Mouse (Mus musculus): ENCODE data around the gene Slc16a14.

Gene Slc16a14

DNA sequence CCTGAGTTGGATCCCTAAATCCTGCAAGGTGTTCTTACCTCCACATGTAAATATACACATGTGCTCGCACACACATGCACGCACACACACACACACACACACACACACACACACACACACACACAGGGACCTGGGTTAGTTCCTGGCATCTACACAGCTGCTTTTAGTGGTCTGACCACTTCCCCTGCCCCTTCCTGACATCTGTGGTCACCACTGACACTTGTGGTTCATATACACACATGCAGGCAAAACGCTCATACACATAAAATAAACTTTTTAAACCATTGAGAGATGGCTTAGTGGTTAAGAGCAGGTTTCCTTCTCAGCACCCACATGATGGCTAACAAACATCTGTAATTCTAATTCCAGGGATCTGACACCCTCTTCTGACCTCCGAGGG, 19.9 kb downstream of the Slc16a14 start:
- in situ Hi-C loops (cut with MboI, MseI), result no loop called here

DNA sequence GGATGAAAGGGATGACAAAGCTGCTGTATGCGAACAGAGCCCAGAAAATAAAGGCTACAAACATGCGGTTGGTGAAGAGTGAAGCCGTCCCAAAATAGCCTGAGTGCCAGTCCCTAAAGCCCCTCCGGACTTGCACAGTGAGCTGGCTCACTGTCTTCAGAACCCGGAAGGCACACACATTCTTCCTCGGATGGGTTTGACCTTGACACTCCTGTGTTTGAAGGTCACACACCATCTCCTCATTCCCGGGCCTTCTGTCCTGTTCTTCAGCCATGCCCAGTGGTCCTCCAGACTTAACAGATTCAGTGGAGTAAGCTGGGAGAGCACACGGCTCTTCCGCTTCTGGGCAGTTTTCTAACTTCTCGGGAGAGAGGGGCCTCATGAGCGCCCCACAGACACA, 22.4 kb downstream of the Slc16a14 start:
- in situ Hi-C loops (cut with MboI, MseI), result no loop called here

DNA sequence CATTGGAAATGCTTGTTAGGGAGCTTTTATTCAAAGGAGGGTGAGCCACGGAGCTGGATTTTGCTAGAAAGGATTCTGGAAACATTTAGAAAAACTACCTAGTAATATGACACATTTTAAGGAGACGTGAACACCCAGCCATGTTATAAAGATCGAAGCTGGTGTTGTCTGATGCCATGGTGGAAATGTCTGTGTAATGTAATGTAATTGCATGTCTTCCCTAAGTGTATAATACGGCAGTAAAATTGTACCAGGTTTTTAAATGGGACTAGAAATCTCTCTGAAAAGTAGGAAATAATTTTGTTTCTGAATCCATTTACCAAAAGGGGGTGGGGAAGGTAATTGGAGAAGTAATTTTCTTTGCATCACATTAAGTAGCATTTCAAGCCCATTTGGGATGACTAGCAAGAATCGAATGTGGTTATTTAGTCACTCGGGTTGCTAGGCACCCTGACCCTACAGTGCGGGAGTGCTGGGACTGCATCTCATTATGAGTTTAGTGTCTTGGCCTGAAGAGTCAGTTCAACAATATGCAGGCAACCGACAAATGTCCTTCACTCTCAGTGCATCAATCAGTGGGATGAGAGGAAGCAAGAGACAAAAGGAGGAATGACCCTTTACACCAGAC, 24.6 kb downstream of the Slc16a14 start:
- in situ Hi-C loops (cut with MboI, MseI), result no loop called here

DNA sequence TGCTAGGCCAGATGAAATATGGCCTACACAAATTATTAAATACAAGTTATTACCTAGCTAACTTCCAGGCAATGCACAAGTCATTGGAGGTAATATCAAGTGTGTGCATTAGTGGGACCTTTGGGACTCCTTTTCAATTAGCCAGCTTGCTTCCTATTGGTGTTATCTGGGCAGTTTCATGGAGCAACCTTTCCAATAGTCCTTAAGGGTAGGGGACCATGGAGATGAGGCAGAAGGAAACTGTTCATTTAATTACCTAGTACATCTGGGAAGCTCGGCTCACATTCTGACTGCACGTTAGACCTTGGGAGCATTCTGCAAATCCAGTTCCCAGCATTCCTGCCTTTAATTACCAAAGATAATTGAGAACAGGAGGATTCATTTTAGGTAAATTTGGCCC, 30.5 kb downstream of the Slc16a14 start:
- in situ Hi-C loops (cut with MboI, MseI), result loop anchor here (5.0 kb wide), 1 partner anchor 372 kb away; no protein-coding TSS in a partner anchor

DNA sequence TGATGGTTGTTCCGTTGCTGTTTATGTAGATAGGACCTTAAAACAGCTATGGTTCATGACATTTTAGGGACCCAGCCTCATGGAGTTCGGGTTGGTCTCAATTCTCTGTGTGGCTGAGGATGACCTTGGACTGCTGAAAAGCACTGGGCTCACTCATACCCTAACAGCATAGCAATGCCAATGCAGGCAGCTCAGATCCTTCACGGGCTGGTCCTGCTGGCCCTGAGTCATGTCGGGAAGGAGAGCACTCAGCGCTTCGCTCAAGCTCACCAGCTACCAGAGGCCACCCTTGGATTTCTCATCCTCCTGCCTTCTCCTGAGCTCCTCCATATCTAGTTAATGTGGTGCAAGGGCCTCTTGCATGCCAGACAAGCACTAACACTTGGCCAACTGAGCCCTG, 35.8 kb downstream of the Slc16a14 start:
- in situ Hi-C loops (cut with MboI, MseI), result no loop called here

DNA sequence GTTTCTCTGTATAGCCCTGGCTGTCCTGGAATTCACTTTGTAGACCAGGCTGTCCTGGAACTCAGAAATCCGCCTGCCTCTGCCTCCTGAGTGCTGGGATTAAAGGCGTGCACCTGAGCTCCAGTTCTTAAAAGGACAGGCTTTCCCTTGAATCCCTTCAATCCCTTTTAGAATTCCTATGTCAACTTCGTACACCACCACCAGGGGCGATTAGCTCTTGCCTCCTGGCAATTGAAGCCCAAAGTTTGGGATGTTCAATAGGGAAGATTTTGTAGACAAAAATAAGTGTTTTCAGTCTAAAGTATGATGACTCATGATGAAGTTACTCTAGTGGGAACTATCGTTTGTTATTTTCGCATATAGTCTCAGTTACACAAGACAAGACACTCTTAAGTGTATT, 37.6 kb downstream of the Slc16a14 start:
- in situ Hi-C loops (cut with MboI, MseI), result no loop called here

DNA sequence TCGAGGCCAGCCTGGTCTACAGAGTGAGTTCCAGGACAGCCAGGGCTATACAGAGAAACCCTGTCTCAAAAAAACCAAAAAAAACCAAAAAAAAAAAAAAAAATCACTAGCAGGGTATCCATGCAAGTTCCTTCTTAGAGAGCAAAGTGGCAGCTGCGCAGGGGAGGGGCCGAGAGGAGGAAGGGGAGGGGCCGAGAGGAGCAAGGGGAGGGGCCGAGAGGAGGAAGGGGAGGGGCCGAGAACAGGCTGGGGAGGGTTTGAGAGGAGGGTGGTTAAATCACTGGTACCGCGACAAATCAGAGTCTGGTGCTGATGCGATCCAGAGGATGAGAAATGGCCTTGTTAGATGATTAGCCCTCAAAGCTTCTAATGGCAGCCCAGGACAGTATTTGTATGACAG, 43.2 kb downstream of the Slc16a14 start:
- in situ Hi-C loops (cut with MboI, MseI), result no loop called here

DNA sequence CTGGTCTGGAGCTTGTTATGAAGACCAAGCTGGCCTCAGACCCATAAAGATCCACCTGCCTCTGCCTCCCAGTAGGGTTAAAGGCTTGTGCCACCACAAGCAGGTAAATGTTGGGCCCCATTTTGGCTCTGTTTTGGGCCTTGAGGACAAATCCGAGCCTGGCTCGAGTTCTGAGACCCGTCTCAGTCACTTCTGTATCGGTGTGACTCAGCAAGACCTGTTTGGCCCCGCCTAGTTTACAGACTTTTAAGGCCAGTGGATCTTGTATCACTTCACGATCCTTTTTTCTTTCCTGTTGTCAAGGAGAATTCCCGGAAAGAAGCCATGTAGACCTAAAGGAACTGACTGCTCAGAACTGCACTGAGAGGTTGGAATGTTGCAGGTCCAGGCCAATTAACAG, 44.4 kb downstream of the Slc16a14 start:
- in situ Hi-C loops (cut with MboI, MseI), result no loop called here

DNA sequence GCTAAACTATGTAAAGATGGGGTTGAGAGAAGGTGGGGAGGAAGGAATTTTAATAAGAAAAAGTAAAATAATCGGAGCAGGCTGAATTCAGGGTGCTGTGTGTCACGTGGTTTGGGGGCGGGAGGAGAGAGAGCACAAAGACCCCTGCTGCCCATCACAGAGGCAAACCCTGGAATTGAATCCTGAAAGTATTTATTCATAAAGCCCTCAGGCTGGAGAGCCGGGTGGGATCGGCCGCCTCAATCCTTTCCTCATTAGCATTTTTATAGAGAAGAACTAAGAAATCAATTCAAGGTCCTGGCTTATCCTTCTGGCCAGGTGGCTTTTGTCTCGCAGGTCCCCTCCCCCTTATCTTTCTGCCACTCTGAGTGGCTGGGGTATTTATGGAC, 44.9 kb downstream of the Slc16a14 start:
- in situ Hi-C loops (cut with MboI, MseI), result no loop called here

DNA sequence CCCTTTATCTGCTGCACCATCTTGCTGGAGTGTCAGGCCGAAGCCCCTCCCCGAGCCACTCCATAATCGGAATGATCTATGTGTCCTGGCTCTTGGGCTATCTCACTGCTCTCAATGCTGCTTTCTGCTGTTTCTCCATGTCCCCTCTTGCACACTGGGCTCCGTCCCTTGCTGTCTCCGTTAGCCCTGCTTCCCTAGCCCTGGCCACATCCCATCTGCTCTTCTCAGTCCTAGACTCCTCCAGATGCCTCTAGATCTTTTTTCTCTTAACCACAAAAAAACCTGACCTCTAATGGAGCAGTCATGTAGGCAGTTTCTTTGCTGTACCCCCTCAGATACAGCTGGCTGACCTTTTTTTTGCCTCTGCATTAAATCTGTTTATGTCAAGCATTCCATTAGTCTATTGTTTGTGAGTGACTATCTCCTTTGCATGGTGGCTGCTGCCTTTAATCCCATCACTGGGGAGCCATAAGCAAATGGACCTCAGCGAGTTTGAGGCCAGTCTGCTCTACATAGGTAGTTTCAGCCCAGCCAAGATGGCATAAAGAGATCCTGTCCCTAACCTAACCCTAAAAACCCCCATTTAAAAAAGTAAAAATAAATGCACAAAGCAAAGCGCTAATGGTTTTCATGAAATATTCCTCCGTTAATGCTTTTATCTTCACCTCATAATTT, 45.5 kb downstream of the Slc16a14 start:
- in situ Hi-C loops (cut with MboI, MseI), result no loop called here

DNA sequence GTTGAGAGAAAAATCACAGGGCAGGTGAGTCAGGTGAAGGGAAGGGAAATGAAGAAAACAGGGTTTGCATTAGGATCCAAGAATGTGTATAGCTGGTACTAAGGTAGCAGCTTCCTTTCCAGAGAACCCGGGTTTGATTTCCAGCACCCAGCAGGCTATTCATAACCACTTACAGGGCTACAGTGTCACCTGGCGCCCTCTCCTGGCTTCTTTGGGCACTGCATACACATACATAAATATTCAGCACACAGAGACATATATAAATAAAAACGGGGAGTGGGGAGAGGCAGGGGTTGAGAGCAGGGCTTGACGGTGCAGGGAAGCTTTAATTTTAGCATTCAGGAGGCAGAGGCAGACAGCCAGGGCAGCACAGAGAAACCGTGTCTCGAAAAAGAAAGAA, 49.0 kb downstream of the Slc16a14 start:
- in situ Hi-C loops (cut with MboI, MseI), result no loop called here

DNA sequence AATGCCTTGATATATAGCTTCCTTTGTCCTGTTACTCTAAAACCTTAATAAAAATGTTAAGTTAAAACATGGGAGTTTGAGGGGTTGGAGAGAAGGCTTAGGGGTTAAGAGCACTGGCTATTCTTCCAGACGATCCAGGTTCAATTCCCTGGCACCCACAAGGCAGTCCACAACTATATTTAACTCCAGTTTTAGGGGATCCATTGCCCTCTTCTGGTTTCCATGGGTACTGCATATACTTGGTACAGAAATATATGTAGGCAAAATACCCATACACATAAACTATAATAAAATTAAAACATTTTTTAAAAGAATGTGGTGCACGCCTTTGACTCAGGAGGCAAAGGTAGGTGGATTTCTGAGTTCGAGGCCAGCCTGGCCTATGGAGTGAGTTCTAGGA, 49.8 kb downstream of the Slc16a14 start:
- in situ Hi-C loops (cut with MboI, MseI), result no loop called here

DNA sequence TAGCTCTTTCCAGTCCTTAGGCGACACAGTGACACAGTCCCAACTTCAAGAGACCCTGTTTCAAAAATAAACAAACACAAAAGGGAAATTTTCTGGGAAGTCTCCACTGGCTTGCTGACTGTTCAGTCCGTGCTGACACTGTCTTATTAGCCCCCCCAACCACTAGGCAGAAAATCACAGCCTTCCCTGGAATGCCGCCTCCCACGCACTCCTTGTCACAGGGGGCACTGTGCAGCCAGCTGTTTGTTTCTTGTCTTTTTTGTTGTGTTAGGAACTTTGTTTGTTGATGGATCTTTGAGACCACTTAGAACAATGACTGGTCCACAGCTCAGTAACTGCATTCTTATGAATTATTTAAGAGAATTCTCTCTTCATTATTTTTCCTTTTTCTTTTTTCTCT, 51.0 kb downstream of the Slc16a14 start:
- in situ Hi-C loops (cut with MboI, MseI), result loop anchor here (5.0 kb wide), 1 partner anchor 147 kb away; no protein-coding TSS in a partner anchor

DNA sequence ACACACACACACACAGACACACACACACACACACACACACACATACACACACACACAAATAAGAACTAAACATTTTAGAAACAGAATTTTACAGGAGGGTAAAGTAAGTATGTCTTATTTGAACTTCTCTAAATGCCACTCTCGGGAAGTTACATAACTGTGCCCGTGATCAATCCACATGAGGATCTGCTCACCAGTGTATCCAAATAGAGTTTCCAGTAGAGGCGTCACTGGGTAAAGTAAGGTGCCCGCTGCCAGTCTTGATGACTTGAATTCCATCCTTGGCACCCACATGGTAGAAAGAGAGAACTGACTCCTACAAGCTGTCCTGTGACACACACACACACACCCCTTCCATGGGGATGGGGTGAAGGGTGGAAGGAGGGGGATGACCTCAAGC, 52.0 kb downstream of the Slc16a14 start:
- in situ Hi-C loops (cut with MboI, MseI), result loop anchor here (5.0 kb wide), 1 partner anchor 146 kb away; no protein-coding TSS in a partner anchor

DNA sequence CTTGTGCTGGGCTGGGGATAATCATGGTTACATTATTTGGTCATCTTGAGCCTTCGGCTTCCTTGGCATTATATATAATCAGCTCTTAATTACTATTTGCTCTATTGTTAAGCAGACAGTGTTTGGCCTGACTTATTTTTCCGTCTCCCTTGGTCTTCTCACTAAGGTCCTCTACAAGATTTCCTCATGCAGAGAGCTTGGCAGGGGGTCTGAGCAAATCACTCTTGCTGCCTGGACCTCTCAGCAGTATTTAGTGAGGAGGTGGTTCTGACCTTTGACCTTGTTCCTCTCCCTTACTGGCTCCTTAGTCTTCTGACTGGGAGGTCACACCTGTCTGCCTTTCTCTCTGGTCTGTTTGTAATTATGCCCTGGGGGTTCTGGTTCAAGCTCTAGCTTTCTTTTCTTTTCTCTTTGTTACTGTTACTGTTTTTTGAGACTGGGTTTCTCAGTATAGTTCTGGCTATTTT, 52.8 kb downstream of the Slc16a14 start:
- in situ Hi-C loops (cut with MboI, MseI), result loop anchor here (5.0 kb wide), 1 partner anchor 145 kb away; no protein-coding TSS in a partner anchor

DNA sequence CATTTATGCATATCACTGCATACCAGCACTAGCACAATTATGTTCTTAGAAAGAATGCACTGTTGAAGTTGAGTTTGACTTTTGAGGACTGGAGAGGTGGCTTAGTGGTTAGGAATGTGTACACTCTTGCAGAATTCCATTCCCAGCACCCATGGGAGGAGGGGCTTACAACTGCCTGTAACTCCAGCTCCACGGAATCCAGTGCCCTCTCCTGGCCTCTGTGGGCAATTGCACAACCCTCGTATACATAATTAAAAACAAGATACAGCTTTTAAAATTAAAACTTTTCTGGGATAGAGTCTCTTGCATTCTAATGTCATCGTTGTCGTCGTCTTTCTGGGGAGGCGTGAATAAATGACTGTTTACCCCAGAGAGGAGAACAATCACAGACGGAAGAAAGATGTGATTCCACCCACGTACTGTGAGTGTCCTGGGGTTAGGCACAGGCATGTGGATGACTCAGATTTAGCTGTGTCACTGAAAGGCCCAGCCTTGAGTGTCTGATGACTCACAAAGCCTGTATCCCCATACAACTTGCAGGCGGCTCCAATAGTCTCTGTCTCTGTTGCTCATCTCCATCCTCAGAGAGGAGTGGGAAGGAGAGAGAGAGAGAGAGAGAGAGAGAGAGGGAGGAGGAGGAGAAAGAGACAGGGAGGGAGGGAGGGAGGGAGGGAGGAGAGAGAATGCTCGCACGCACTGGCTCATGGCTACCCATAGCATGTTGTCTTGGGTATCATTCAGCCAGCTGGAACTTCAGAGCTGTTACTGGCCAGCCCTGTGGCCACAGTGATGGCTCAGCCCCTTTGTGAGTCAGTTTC, 53.5 kb downstream of the Slc16a14 start:
- in situ Hi-C loops (cut with MboI, MseI), result loop anchor here (5.0 kb wide), 1 partner anchor 144 kb away; no protein-coding TSS in a partner anchor

DNA sequence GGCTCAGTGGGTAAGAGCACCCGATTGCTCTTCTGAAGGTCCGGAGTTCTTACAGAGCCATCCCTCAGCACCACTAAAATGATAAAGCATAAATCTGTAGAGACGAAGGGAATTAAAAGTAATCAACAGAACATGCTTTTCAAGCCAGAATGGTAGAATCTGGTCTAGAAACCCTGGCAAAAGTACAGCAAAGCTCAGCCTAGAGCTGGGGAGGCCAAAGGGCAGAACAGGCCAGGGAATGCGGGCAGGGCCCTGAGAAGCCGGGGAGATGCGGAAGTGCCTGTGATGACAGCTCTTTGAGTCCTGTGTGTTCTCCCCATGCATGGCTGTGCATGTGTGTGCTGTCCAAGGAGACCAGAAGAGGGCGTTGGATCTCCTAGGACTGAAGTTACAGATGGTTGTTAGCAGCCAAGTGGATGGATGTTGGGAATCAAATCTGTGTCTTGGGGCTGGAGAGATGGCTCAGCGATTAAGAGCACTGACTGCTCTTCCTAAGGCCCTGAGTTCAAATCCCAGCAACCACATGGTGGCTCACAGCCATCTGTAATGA, 55.3 kb downstream of the Slc16a14 start:
- in situ Hi-C loops (cut with MboI, MseI), result loop anchor here (5.0 kb wide), 1 partner anchor 142 kb away; no protein-coding TSS in a partner anchor

DNA sequence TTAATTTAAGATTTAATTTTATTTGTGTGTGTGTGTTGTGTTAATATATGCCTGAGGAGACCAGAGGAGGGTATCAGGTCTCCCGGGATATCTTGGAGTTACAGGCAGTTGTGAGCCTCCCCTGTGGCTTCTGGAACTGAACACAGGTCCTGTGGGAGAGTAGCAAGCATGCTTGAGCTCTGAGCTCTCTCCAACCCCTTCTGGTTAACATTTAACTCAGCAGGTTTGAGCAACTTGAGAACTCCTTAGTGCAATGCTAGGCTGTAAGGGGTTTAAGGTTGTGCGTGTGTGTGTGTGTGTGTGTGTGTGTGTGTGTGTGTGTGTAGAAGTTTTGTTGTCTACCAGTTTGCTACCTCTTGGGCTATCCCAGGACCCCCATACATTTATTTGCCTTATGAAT, 57.3 kb downstream of the Slc16a14 start:
- in situ Hi-C loops (cut with MboI, MseI), result no loop called here

DNA sequence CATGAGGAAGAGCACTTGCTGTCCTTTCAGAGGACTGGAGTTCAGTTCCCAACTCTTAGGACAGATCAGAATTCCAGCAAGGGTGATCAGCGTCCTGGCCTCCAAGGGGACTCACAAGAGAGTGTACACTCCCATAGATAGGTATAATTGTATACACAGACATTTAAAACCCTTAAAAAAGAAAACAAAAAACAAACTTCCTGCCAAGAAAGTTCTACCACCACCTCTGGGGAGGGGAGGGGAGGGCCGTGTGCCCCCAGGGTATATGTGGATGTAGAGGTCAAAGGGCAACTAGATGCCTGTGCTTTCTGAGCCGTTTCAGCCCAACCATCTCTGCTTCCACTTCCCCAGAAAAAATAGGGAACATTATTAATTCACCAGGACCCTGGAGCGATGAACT, 62.0 kb downstream of the Slc16a14 start:
- in situ Hi-C loops (cut with MboI, MseI), result no loop called here

DNA sequence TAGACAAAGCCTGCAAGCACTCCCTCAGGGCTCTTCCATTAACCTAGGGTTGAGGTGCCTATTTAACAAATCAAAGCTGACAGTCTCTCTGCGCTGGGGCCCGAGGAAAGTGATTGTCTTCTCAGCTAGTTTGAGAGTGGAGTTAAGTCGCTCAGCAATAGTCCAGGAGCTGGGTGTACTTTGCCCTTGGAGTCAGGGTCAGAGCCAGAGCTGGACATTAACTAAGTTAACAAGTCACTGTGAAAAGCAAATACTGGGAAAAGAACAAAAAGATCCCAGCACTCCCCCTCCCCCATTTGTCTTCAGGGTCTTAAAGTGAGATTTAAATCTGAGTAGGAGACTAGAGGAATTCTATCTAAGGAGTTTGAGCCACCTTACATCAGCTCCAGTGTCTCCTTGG, 62.8 kb downstream of the Slc16a14 start:
- in situ Hi-C loops (cut with MboI, MseI), result no loop called here

DNA sequence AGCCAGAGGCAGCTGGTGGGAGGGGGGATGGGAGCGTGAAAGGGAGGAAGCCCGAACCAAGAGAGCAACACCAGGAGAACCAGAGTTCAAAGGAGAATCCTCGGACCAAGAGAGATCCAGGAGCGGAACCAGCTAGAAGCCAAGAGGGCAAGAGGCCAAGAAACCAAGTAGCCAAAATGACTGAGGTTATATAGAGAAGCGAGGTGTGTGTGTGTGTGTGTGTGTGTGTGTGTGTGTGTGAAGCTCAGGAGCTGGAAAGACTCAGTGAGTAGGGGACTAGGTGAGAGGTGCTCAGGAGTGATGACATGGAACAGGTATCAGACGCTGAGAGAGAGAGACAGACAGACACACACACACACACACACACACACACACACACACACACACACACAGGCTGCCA, 63.8 kb downstream of the Slc16a14 start:
- in situ Hi-C loops (cut with MboI, MseI), result no loop called here

DNA sequence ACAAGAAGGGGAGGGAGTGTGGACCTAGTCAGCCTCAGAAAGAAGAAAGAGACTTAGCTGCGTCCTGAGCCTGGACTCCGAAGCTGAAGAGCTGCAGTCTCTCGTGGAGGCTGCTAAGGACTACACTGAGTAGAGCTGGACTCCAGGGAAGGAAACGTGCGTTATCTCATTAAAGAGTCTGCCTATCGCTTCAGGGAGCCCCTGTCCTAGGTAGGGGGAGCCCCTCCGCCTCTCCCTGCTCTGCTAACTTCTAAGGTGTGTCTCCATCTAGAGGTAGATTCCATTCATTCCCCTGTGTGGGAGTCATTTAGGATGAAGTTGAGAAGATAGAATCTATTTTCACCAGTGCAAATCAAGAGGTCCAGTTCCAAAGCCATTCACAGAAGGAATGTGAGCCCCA, 65.4 kb downstream of the Slc16a14 start:
- in situ Hi-C loops (cut with MboI, MseI), result no loop called here
